Mouse (Mus musculus): Measurements from ENCODE around the gene Khdrbs2. TPM values are rescaled to one million over a fixed set of nuclear protein-coding genes. Genes with fewer than 3 reads are reported as not detected.
"Not testable (repeated sequence)": the region's sequence is repeated elsewhere in the genome, so short reads cannot be mapped to it uniquely, and the experiment has no call there.

The Khdrbs2 gene
- total and polyA plus RNA-seq, 2 experiments from 2014 or later: 19.6 to 32.0 TPM

DNA sequence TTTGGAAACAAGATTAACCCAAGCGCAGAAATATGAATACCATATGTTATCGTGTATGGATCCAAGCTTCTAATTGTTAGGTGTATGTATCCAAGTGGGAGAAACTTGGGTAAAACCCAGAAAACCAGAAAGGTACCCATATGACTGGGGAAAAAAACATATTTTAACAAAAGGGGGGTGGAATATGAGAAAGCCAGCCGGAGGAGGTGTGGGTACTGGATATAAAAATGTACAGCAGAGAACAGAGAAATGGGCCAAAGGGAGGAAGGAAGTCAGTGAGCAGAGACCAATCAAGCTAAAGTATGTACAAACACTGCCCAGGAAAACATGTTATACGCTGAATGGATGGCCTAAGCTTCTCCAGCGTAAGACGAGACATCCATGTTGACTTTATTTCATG lies 330.9 kb downstream of the Khdrbs2 start:
- Histone ChIP-seq H3K4me3 (ENCODE audit: low read length) (no peak overlapping the region), H3K36me3 (ENCODE audit: insufficient read depth, low read length) (no peaks in the 10 kb centered on the region), H3K9me3 (ENCODE audit: low read length) (no peaks in the 10 kb centered on the region), H3K9ac (replicated peaks; ENCODE audit: low read length) (no peak overlapping the region), H3K4me1 (ENCODE audit: insufficient read depth, low read length) (no peaks in the 10 kb centered on the region), H3K27me3 (ENCODE audit: insufficient read depth, low read length) (no peaks in the 10 kb centered on the region), H3K27ac (no peak overlapping the region), H3K4me2 (ENCODE audit: low read depth, low read length) (no peak overlapping the region)
- DNase-seq (ENCODE audit: low spot score) (no peak), ATAC-seq (no peak)
- 89% methylated on average over 6 of the region's 6 CpGs for WGBS
- no peak for TF ChIP-seq CTCF (IDR thresholded peaks at IDR 0.05; ENCODE audit: low read depth)

- H3K36me3 ChIP-seq (ENCODE audit: insufficient read depth, low read length); H3K9me3 ChIP-seq (ENCODE audit: low read length): not testable (repeated sequence)
Measured at GRCm38 (mm10) chr1:32547194-32547593, 374.7 kb downstream of the Khdrbs2 start, which contains the start of gene Gm5415. TSS of gene Gm5415 (minus strand) at chr1:32547294.

GRCm38 (mm10) chr1:32553459-32553858 lies 380.9 kb downstream of the Khdrbs2 start:
- Histone ChIP-seq H3K4me2 (ENCODE audit: low read depth, low read length) (no peak overlapping the region), H3K27me3 (ENCODE audit: insufficient read depth, low read length) (no peaks in the 10 kb centered on the region), H3K27ac (no peak overlapping the region), H3K4me1 (ENCODE audit: insufficient read depth, low read length) (0 out of 2 replicates have a peak, but pooled peaks cover 3% of the 10 kb centered on the region), H3K9ac (replicated peaks; ENCODE audit: low read length) (no peak overlapping the region), H3K9me3 (ENCODE audit: low read length) (no peaks in the 10 kb centered on the region), H3K4me3 (ENCODE audit: low read length) (no peak overlapping the region), H3K36me3 (ENCODE audit: insufficient read depth, low read length) (no peaks in the 10 kb centered on the region)
- DNase-seq (ENCODE audit: low spot score) (no peak), ATAC-seq (no peak)
- WGBS: 78% methylated on average over 3 of the region's 3 CpGs
- TF ChIP-seq CTCF (IDR thresholded peaks at IDR 0.05; ENCODE audit: low read depth): no peak

More at GRCm38 (mm10) chr1:32547194-32547593, 374.7 kb downstream of the Khdrbs2 start, which contains the start of gene Gm5415:
- H3K27ac ChIP-seq; H3K27me3 ChIP-seq (ENCODE audit: insufficient read depth, low read length); H3K4me3 ChIP-seq (ENCODE audit: low read length); DNase-seq (ENCODE audit: low spot score); H3K4me2 ChIP-seq (ENCODE audit: low read depth, low read length); H3K4me1 ChIP-seq (ENCODE audit: insufficient read depth, low read length); ATAC-seq; H3K9ac ChIP-seq (replicated peaks; ENCODE audit: low read length): not testable (repeated sequence)
- 74% methylated on average over 2 of the region's 7 CpGs for WGBS

GRCm38 (mm10) chr1:32553925-32554324 lies 381.4 kb downstream of the Khdrbs2 start:
- 32% methylated on average over 4 of the region's 4 CpGs for WGBS
- ATAC-seq (peak; percentile 27; the same call in 1 of the 2 replicates), DNase-seq (ENCODE audit: low spot score) (peak; percentile 76)

DNA sequence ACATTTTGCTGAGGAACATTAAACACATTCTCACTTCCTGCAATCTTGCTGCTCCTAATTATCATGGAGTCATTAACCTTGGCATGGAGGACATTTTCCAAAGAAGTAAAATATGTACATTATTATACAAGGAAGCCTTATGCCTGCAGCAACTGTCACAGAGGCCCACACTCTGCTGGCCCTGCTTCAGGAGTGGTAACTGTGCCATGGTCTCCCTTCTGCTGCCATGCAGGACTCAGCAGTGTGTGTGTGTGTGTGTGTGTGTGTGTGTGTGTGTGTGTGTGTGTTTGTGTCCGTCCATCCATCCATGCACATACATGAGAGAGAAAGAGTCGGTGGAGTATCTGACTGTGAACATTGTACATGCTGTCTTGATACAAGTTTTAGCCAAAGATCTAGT lies 396.4 kb downstream of the Khdrbs2 start:
- WGBS: 76% methylated on average over 2 of the region's 2 CpGs
- ATAC-seq: no peak
- no peaks in the 10 kb centered on the region for H3K36me3 ChIP-seq (ENCODE audit: insufficient read depth, low read length)

More at GRCm38 (mm10) chr1:32553925-32554324, 381.4 kb downstream of the Khdrbs2 start:
- H3K9ac ChIP-seq (replicated peaks; ENCODE audit: low read length): no peak overlapping the region
- no peak overlapping the region for H3K27ac ChIP-seq
- 0 out of 2 replicates have a peak, but pooled peaks cover 3% of the 10 kb centered on the region for H3K4me1 ChIP-seq (ENCODE audit: insufficient read depth, low read length)
- H3K36me3 ChIP-seq (ENCODE audit: insufficient read depth, low read length): no peaks in the 10 kb centered on the region
- H3K27me3 ChIP-seq (ENCODE audit: insufficient read depth, low read length): no peaks in the 10 kb centered on the region
- H3K9me3 ChIP-seq (ENCODE audit: low read length): no peaks in the 10 kb centered on the region
- no peak overlapping the region for H3K4me3 ChIP-seq (ENCODE audit: low read length)
- H3K4me2 ChIP-seq (ENCODE audit: low read depth, low read length): no peak overlapping the region
- peak; percentile 66 for TF ChIP-seq CTCF (IDR thresholded peaks at IDR 0.05; ENCODE audit: low read depth)

GRCm38 (mm10) chr1:32626060-32626459 lies 453.5 kb downstream of the Khdrbs2 start:
- ATAC-seq (no peak), DNase-seq (ENCODE audit: low spot score) (no peak)
- 64% methylated on average over 1 of the region's 1 CpGs for WGBS
- Histone ChIP-seq H3K27ac (no peak overlapping the region), H3K4me3 (ENCODE audit: low read length) (no peak overlapping the region), H3K27me3 (ENCODE audit: insufficient read depth, low read length) (no peaks in the 10 kb centered on the region), H3K36me3 (ENCODE audit: insufficient read depth, low read length) (no peaks in the 10 kb centered on the region), H3K4me2 (ENCODE audit: low read depth, low read length) (no peak overlapping the region), H3K9ac (replicated peaks; ENCODE audit: low read length) (no peak overlapping the region), H3K4me1 (ENCODE audit: insufficient read depth, low read length) (no peaks in the 10 kb centered on the region), H3K9me3 (ENCODE audit: low read length) (no peaks in the 10 kb centered on the region)
- no peak for TF ChIP-seq CTCF (IDR thresholded peaks at IDR 0.05; ENCODE audit: low read depth)

More for the DNA sequence above, 396.4 kb downstream of the Khdrbs2 start:
- Histone ChIP-seq H3K9me3 (ENCODE audit: low read length) (no peaks in the 10 kb centered on the region), H3K4me3 (ENCODE audit: low read length) (no peak overlapping the region), H3K27ac (no peak overlapping the region), H3K9ac (replicated peaks; ENCODE audit: low read length) (no peak overlapping the region), H3K4me1 (ENCODE audit: insufficient read depth, low read length) (no peaks in the 10 kb centered on the region), H3K27me3 (ENCODE audit: insufficient read depth, low read length) (no peaks in the 10 kb centered on the region), H3K4me2 (ENCODE audit: low read depth, low read length) (no peak overlapping the region)
- DNase-seq (ENCODE audit: low spot score): no peak
- no peak for TF ChIP-seq CTCF (IDR thresholded peaks at IDR 0.05; ENCODE audit: low read depth)
